Mouse (Mus musculus): ENCODE measurements around the gene Cdh24.
"Not testable (repeated sequence)": the region's sequence is repeated elsewhere in the genome, so short reads cannot be mapped to it uniquely, and the experiment has no call there.

DNA sequence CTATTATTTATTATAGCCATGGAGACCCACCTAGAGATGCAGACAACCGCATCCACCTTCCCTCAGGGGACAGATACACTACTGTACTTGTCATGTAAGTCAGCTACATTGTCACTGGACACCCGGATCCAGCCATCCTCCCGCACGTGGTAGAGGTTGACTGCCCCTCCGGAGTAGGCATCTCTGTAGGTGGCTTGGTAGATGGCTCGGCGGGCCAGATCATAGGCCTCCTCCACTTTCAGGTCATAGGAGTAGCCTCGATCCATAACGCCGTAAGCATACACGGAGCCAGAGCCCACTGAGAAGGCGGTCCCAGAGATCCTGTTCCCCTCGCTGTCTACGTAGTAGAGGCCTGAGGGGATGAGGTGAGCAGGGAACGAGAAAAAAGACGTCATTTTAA lies 27.0 kb downstream of the Cdh24 start:
- not testable (repeated sequence) for TF ChIP-seq CTCF (IDR thresholded peaks at IDR 0.05; ENCODE audit: low read depth, low read length); POLR2A (IDR thresholded peaks at IDR 0.05; ENCODE audit: insufficient read depth, low read length); EP300 (IDR thresholded peaks at IDR 0.05; ENCODE audit: insufficient read depth, low read depth, low read length)

All from ES-Bruce4 (cell line).